Mouse (Mus musculus) cerebellum, adult 11 months (tissue): ENCODE measurements at regions not wholly inside any gene's neighbourhood (a gene's known extent, or its start where the extent isn't known, plus 50 kb on each side); places are given as distances from the start of the nearest gene placed in this dataset.

ENCODE experiments used
- DNase-seq: peaks from one replicate; pipeline ENCODE4 v3.0.0; 2022

GRCm38 (mm10) chr12:54264893-54265835 is 61.5 kb upstream of the Egln3 start:
- no peak for DNase-seq

- no peak for DNase-seq
Measured at GRCm38 (mm10) chr12:54264418-54264733, 60.7 kb upstream of the Egln3 start.

- no peak for DNase-seq
Measured at GRCm38 (mm10) chr12:54263733-54264417, 60.2 kb upstream of the Egln3 start.

GRCm38 (mm10) chr12:54262236-54263005 is 58.8 kb upstream of the Egln3 start:
- no peak for DNase-seq

GRCm38 (mm10) chr12:54261426-54261825 is 57.8 kb upstream of the Egln3 start:
- no peak for DNase-seq

- no peak for DNase-seq
Measured at GRCm38 (mm10) chr12:54260502-54260901, 56.8 kb upstream of the Egln3 start.

GRCm38 (mm10) chr12:54257776-54258433 is 54.2 kb upstream of the Egln3 start:
- DNase-seq: no peak

- DNase-seq: no peak
Measured at GRCm38 (mm10) chr12:54256506-54257128, 53.0 kb upstream of the Egln3 start.
